Mouse (Mus musculus): ENCODE measurements around the gene Sesn3.

DNA sequence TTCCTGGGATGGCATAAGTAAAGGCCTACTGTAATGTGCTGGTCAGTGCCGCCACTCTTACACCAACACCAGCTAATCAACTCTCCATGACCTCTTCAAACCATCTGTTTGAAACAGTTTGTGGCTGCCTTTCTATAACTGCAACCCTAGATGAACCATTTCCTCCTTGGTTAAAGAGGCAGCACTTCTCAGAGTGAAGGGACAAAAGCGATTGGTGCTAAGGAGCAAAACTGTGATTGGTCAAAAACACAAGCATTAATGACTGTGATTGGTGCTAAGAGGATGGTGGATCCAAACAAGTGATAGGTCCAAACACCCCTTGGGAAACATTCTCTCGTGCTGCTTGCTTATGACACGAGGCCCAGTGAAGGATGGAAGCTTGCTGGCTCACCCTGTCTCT lies 61.0 kb downstream of the Sesn3 start:
- no peak for TF ChIP-seq CTCF (IDR thresholded peaks at IDR 0.05; ENCODE audit: extremely low read depth, insufficient read depth, low read length)
- no peak for TF ChIP-seq POLR2A (IDR thresholded peaks at IDR 0.05; ENCODE audit: extremely low read depth, insufficient read depth, low read length)

Data from cortical plate, adult 2 months (tissue).